Mouse (Mus musculus) right cerebral cortex, postnatal 4 days (tissue): ENCODE measurements around the gene Zfp874a.
"Not testable (repeated sequence)": the region's sequence is repeated elsewhere in the genome, so short reads cannot be mapped to it uniquely, and the experiment has no call there.

Experiments
- DNase-seq: peaks from one replicate; pipeline ENCODE4 v3.0.0-alpha.2; 2022

The Zfp874a gene

GRCm38 (mm10) chr13:67451172-67452020, at the start of gene Zfp874a:
Gene Zfp874a, minus strand, starts transcription at chr13:67451624.
- DNase-seq = peak; percentile 74

- DNase-seq = no peak
Measured at GRCm38 (mm10) chr13:67500908-67501307, 49.5 kb upstream of the Zfp874a start.

GRCm38 (mm10) chr13:67500084-67500719, 48.8 kb upstream of the Zfp874a start, which contains the start of gene Zfp58:
Gene Zfp58, minus strand, starts transcription at chr13:67500555.
- DNase-seq = peak; percentile 59

DNA sequence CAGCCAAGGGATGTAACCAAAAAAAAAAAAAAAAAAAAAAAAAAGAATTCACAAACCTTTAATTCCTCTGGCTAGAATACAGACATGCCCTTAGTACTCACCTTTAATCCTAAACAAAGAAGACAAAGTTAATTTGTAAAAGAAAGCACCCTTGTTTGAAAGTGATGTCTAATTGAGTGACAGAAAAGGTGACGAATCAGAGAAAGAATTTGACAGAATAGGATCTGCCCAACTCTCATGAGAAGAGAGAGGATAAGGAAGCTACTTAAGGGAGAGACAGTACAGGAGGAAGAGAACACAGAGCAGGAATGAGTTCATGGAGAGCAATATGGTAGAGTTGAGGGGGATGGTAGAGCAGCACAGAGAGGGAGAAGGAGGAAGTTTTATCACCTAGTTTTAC, 44.2 kb upstream of the Zfp874a start:
- no peak for DNase-seq

- peak; percentile 9 for DNase-seq
Measured at GRCm38 (mm10) chr13:67484424-67484811, 33.0 kb upstream of the Zfp874a start.

- peak; percentile 71 for DNase-seq
Measured at GRCm38 (mm10) chr13:67483625-67484423, 32.4 kb upstream of the Zfp874a start, which contains the start of gene Zfp874b. Gene Zfp874b, minus strand, starts transcription at chr13:67484258.

GRCm38 (mm10) chr13:67481528-67481927, 30.1 kb upstream of the Zfp874a start:
- no peak for DNase-seq

GRCm38 (mm10) chr13:67469274-67469673, 17.9 kb upstream of the Zfp874a start:
- DNase-seq = no peak

GRCm38 (mm10) chr13:67463506-67464185, 12.2 kb upstream of the Zfp874a start:
- not testable (repeated sequence) for DNase-seq

- no peak for DNase-seq
Measured at GRCm38 (mm10) chr13:67452021-67452309, 541 bp upstream of the Zfp874a start.

- DNase-seq = not testable (repeated sequence)
Measured at GRCm38 (mm10) chr13:67437095-67437494, 14.3 kb downstream of the Zfp874a start.

- DNase-seq = no peak
Measured at GRCm38 (mm10) chr13:67428116-67428515, 23.3 kb downstream of the Zfp874a start.

- not testable (repeated sequence) for DNase-seq
Measured at GRCm38 (mm10) chr13:67425699-67426098, 25.7 kb downstream of the Zfp874a start.

- not testable (repeated sequence) for DNase-seq
Measured at GRCm38 (mm10) chr13:67422532-67422931, 28.9 kb downstream of the Zfp874a start.

DNA sequence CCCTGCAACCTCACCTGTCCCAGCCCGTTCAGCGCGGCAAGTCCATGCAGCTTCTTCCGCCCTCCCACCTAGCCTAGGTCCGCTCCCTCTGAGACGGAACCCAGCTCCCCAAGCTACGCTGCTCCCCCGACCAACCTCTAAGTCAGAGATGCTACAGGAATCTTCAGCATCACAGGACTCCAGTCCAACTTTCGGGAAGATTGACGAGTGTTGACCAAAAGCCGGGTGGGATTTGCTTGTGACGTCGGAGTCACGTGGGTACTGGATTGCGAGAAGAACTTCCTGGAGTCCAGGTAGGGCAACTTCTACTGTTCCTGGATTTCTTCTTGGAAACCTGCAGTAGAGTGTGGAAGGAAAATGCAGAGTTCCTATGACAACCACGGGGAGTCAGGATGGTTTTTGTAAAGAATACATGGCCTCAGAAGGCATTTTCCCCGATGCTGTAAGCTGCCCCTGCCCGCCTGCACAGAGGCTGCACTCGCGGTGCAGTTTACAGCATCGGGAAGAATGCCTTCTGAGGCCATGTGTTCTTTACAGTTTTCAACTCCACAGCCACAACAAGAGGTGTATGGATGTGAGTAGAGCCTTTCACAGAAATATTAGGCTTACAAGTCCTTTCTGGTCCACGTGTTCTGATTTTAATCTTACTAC, 30.1 kb downstream of the Zfp874a start, which contains the start of gene Zfp459:
TSS of gene Zfp459 (minus strand) at position 212 of the 651 bp plus-strand sequence.
- peak; percentile 20 for DNase-seq

DNA sequence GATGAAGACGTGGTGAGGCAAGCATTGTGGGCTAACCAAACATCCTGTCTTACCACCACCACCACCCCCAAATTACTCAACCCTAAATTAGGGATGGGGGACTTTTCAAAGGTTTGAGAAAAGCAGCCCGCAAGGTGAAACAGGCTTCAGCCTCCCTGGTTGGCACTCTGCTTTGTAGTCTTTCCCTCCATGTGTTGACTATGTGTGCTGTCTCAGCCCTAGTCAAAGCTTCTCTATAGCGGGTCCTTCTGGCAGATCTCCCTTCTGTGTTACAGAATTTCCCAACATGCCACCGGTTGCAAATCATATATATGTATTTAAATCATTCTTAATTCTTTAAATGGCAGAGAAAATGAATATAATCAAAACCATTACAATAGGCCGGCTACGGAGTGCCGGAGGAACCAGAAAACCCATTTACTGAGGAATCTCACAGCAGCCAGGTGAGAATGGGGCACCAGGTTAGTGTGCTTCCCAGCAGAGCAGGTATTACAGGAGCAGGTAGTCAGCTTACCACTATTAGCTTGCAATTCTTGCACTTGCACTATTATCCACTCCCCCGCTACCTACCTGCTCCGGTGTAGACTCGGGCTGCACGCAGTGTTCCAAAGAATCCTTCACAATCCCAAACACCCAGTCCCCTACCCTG, 30.7 kb downstream of the Zfp874a start:
- DNase-seq = peak; percentile 2

DNA sequence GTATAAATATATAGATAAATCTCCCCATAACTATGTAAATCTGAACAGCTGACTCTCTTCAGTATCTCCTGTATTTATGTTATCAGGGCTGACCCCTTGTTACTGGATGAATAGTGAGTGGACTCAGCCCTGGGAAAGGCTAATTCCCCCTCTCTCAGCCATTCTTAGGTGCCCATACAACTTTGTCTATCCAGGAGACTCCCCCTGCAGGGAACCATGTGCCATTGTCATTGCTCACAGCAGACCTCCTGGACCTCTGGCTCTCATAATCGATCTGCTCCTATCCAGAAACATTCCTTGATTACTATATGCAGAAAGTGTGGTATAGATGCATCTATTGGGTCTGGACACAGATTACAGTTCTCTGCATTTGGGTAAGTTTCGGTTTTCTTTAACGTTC, 34.6 kb downstream of the Zfp874a start:
- DNase-seq = no peak

DNA sequence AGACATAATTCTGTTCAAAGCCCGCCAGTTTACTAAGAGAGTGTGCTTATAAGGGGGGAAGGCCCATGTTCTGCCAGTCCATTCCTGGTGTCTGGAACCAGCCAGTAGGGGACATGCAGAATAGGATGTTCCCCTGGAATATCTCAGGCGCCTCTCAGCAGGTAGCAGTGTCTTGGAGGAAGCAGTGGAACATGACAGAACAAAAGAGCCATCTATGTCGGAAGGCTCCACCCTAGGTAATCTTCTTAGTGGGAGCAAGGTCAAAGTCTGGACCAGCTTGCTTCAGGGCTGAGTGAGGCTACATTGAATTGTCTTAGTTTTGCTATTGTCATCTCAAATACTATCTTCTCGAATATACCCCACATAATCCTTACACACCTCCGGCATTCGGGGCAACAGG, 35.7 kb downstream of the Zfp874a start:
- no peak for DNase-seq

- DNase-seq = not testable (repeated sequence)
Measured at GRCm38 (mm10) chr13:67413634-67414033, 37.8 kb downstream of the Zfp874a start.

DNA sequence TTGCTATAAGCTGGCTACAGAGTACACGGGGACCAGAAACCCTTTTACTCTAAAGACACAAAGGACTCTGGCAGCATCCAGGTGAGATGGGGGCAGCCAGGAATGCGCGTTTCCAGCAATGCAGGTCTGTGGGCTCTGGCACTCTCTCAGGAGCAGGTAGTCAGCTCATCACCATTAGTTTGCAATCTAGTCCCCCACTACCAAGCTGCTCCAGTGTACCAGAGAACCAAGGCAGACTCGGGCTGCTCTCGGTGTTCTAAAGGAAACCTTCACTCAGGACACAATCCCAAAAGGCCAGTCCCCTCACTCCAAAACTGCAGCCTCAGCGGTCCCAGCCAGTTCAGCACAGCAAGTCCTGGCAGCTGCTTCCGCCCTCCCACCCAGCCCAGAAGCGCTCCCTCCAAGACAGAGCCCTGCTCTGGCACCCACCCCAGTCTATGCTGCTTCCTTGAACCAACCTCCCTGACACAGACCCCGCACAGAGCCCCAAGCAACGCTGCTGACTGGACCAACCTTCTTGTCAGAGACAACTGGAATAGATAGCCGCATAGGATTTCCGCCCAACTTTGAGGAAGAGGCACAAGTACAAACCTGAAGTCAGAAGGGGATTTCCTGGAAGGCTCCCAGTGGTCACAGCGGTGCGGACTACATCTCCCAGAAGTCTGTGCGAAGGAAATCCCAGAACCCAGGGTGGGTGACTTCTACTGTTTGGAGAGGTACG, 52.1 kb downstream of the Zfp874a start, which contains the start of gene Zfp429:
TSS of gene Zfp429 (minus strand) at position 637 of the 721 bp plus-strand sequence.
- DNase-seq = peak; percentile 69

DNA sequence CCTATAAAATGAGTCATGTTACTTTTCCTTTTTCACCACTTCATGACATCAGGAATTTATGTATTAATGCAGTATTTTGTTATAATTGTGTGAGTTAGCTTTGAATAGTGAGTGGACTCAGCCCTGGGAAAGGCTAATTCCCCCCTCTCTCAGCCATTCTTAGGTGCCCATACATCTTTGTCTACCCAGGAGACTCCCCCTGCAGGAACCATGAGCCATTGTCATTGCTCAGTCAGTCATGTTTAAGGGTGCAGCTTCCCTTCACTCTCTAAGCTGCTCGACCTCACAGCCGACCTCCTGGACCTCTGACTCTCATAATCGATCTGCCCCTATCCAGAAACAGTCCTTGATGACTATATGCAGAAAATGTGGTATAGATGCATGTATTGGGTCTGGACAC, 75.2 kb downstream of the Zfp874a start:
- not testable (repeated sequence) for DNase-seq
